Mouse (Mus musculus) stomach, postnatal 0 days (tissue): Measurements from ENCODE around the gene Sirt4. TPM values are rescaled to one million over a fixed set of nuclear protein-coding genes. Genes with fewer than 3 reads are reported as not detected.

Experiments used
- ATAC-seq: fragments of 200-750 bp; cut with Nextera tagmentation; 2 replicates; pipeline ENCODE4 v1.8.0; 2017; ENCODE audit not compliant: low FRiP score, low TSS enrichment
- DNase-seq: peaks from one replicate; pipeline ENCODE4 v3.0.0-alpha.2; 2016; ENCODE audit warnings: low spot score
- H3K27ac ChIP-seq: fragments of 300-500 bp; sonication (generic); replicated peaks from 2 replicates; pipeline ENCODE4 v1.5.1; 2014; ENCODE audit warnings: mild to moderate bottlenecking, control low read depth
- H3K27me3 ChIP-seq: fragments of 300-500 bp; sonication (generic); 2 replicates; pipeline ENCODE4 v1.6.1; 2014; ENCODE audit warnings: low read length; ENCODE audit not compliant: control insufficient read depth, insufficient read depth
- H3K36me3 ChIP-seq: fragments of 300-500 bp; sonication (generic); 2 replicates; pipeline ENCODE4 v1.6.1; 2014; ENCODE audit warnings: low read length, mixed read lengths; ENCODE audit not compliant: control insufficient read depth, insufficient read depth
- H3K4me1 ChIP-seq: fragments of 300-500 bp; sonication (generic); replicated peaks from 2 replicates; pipeline ENCODE4 v1.6.1; 2014; ENCODE audit warnings: antibody characterized with exemption; ENCODE audit not compliant: control insufficient read depth, insufficient read depth
- H3K4me2 ChIP-seq: fragments of 300-500 bp; sonication (generic); replicated peaks from 2 replicates; pipeline ENCODE4 v1.6.1; 2014; ENCODE audit warnings: low read depth, mild to moderate bottlenecking, control low read depth, moderate library complexity
- H3K4me3 ChIP-seq: fragments of 300-500 bp; sonication (generic); 2 replicates; pipeline ENCODE4 v1.5.1; 2014; ENCODE audit warnings: low read depth, low read length, control low read depth
- H3K9ac ChIP-seq: fragments of 300-500 bp; sonication (generic); 2 replicates; pipeline ENCODE4 v1.6.1; 2014; ENCODE audit warnings: mild to moderate bottlenecking, low read length, control low read depth, mixed read lengths
- H3K9me3 ChIP-seq: fragments of 300-500 bp; sonication (generic); 2 replicates; pipeline ENCODE4 v1.6.1; 2016; ENCODE audit warnings: low read length; ENCODE audit not compliant: control insufficient read depth
- CTCF ChIP-seq: IDR thresholded peaks from 2 replicates; pipeline ENCODE4 v1.5.1; 2016; ENCODE audit warnings: antibody characterized with exemption, low read depth, mild to moderate bottlenecking, moderate library complexity
- EP300 ChIP-seq: optimal IDR thresholded peaks from 2 replicates; pipeline ENCODE3; 2016; ENCODE audit warnings: antibody characterized with exemption
- WGBS: fragments of 180-500 bp; shearing (Covaris S2); extraction: QIAGEN DNeasy Blood & Tissue Kit; methylation state at CpG from one replicate; pipeline ENCODE4 v1.1.7; 2014; 5-methylcytosine and 5-hydroxymethylcytosine counted together
- polyA plus RNA-seq: library from polyadenylated mRNA; unstranded; fragments of >200 nt; fragmentation: Nextera tagmentation; extraction: Ambion mirVana; gene quantifications from 2 replicates; pipeline ENCODE4 v1.2.1, GENCODE M21; 2015

Gene Sirt4
- polyA plus RNA-seq, 1 experiment from 2014 or later, result 11.5 TPM

DNA sequence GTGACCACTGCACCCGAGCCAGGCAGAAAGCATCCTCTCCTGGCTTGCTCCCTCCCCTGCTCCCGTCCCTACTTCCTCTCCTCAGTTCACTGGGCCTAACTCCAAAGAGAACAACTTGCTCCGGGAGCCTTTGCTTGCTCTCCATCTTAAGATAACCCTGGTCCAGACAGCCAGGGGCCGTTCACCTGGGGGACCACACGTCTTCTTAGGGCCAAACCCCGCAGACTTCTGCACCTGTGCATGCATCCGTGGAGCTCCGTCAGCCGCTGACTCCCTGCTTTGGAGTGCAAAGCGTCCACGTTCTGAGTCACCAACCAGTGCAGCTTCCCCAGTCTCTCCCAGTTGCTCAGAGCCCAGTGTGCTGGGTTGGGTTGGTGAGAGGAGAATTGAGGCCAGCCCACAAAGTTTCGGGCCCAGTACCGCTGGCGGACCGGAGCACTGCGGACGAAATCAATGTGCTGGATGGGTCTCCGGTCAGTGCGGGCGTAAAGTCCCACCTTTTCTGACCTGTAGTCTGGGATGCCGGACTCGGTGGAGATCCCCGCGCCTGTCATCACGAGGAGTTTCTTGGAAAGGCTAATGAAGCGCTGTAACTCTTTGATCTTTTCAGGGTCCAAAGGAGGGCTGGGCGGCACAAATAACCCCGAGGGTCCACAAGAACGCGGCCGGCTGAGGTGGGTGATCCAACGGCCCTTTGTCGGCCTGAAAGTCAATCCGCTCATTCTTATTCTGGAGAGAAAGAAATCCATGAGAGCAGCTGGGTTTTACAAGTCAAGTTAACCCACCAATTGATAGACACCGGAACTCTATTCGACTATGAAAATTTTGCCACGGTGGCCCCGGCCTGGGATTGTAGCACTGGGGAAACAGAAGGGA lies 1.9 kb downstream of the Sirt4 start:
- 55% methylated on average over 38 of the region's 38 CpGs for WGBS
- DNase-seq (no peak), ATAC-seq (no peak)
- H3K9ac ChIP-seq, result no peak overlapping the region
- H3K36me3 ChIP-seq, result peaks cover 2% of the 10 kb centered on the region; the same call in 1 of the 2 replicates
- H3K4me1 ChIP-seq, result no peaks in the 10 kb centered on the region
- H3K27ac ChIP-seq, result no peak overlapping the region
- TF ChIP-seq EP300 (no peak), CTCF (no peak)
- no peak overlapping the region for H3K4me3 ChIP-seq
- no peaks in the 10 kb centered on the region for H3K27me3 ChIP-seq
- no peaks in the 10 kb centered on the region for H3K9me3 ChIP-seq
- H3K4me2 ChIP-seq, result no peak overlapping the region

DNA sequence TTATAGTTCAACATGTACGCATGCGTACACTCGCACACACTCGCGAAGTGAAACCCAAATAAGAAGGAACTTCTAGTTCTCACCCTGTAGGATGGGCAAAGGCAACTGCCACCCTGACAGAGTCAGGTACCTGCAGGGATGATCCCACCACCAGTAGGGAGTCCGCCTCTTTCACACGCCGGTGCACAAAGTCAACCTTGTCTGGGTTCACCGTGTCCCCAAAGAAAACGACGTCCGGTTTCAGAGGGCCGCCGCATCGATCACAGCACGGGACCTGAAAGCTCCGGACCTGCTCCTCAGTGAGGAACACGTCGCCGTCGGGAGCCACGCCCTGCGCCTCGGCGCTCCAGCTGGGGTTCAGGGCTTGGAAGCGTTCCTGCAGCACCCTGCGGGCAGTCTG lies 4.4 kb downstream of the Sirt4 start:
- DNase-seq (peak; percentile 64), ATAC-seq (no peak)
- TF ChIP-seq EP300, result no peak
- TF ChIP-seq CTCF, result no peak
- peak overlapping the region; percentile 36 for H3K4me2 ChIP-seq
- H3K27ac ChIP-seq, result no peak overlapping the region
- H3K9ac ChIP-seq, result peak overlapping the region; percentile 18; the same call in 1 of the 2 replicates
- no peaks in the 10 kb centered on the region for H3K9me3 ChIP-seq
- WGBS, result 33% methylated on average over 27 of the region's 27 CpGs
- 0 out of 2 replicates have a peak, but pooled peaks cover 2% of the 10 kb centered on the region for H3K4me1 ChIP-seq
- 0 out of 2 replicates have a peak overlapping the region, but pooled peaks have one; percentile 15 for H3K4me3 ChIP-seq
- H3K36me3 ChIP-seq, result peaks cover 2% of the 10 kb centered on the region; the same call in 1 of the 2 replicates
- no peaks in the 10 kb centered on the region for H3K27me3 ChIP-seq

DNA sequence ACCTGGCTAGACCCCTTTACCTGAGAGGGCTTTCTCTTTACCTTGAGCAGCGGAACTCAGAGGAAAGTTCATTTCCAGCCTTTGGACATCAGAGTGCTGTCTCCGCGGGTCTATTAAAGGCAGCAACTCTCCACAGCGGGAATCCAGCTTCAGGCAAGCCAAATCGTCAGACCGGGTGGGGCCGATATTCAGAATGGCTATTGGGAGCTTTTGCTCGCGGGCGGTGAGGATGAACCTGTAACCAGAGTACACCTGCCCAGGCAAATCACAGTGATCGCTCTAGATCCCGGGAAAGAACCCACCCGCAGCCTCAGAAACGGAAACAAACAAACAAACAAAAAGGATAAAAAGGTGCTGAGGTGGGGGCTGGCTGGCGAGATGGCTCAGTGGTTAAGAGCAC lies 5.0 kb downstream of the Sirt4 start:
- Histone ChIP-seq H3K4me3 (no peak overlapping the region), H3K4me1 (0 out of 2 replicates have a peak, but pooled peaks cover 2% of the 10 kb centered on the region), H3K36me3 (peaks cover 2% of the 10 kb centered on the region; the same call in 1 of the 2 replicates), H3K9me3 (no peaks in the 10 kb centered on the region), H3K27ac (no peak overlapping the region), H3K9ac (no peak overlapping the region), H3K27me3 (no peaks in the 10 kb centered on the region), H3K4me2 (no peak overlapping the region)
- ATAC-seq (no peak), DNase-seq (no peak)
- WGBS, result 60% methylated on average over 15 of the region's 15 CpGs
- TF ChIP-seq CTCF, result no peak
- no peak for TF ChIP-seq EP300

DNA sequence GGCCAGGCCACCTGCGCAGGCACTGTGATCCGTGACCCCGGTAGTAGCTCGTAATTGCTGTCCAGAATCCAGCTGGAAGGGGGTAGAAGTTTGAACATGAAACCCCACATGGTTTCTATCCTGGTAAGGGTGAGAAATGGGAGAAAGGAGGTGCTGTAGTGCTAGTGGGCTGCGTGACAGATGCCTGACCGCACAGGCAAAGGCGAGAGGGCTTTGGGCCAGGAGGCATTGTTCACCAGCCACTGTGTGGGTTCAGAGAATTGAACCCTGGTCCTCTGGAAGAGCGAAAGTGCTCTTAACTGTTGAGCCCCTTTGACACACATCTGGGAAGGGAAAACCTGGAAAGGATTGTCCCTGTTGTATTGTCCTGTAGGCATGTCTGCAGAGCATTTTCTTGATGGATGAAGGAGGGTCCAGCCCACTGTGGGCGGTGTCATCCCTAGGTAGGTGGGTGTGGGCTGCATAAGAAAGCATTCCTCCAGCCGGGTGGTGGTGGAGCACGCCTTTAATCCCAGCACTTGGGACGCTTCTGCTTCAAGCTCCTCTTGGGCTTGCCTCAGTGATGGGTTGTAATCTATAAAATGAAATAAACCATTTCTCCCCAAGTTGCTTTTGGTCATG lies 8.3 kb downstream of the Sirt4 start:
- Histone ChIP-seq H3K9me3 (no peaks in the 10 kb centered on the region), H3K4me1 (0 out of 2 replicates have a peak, but pooled peaks cover 2% of the 10 kb centered on the region), H3K27ac (no peak overlapping the region), H3K9ac (0 out of 2 replicates have a peak overlapping the region, but pooled peaks have one; percentile 27), H3K36me3 (no peaks in the 10 kb centered on the region), H3K27me3 (no peaks in the 10 kb centered on the region), H3K4me2 (peak overlapping the region; percentile 47), H3K4me3 (peak overlapping the region; percentile 31)
- TF ChIP-seq CTCF (no peak; the same call in 1 of the 2 replicates), EP300 (no peak)
- 40% methylated on average over 12 of the region's 12 CpGs for whole genome bisulfite sequencing
- DNase-seq (no peak), ATAC-seq (peak; percentile 26; the same call in 1 of the 2 replicates)

DNA sequence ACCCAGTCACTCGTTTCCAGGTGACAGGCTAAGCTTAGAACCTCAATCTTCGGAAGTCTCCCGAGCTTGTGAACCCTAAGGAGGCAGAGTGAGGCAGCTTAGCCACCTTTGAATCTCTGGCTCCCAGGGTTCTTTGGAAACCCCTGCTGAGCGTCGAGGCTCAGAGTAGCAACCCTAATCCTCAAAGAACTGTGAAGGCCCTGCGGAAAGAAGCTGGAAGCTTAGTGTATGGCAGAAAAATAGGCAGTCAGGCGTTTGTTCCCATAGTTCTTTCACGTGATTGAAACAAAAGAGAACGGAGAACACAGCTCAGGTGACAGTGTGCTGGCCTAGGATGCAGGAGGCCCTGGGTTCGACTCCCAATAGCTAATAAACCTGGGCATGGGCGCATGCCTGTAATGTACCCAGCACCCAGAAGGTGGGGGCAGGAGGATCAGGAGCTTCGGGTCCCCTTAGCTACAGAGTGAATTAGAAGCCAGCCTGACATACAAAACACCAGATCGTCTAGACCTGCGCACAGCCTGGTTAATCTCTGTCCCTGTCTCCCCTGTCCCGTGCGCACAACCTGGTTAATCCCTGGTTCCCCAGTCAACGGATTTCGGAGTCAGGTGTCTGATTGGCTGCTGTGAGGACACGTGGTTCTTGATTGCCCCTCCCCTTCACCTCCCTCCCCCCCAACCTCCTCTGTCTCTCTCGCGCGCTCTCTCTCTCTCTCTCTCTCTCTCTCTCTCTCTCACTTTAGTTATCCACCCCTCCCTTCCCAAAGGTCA lies 9.0 kb downstream of the Sirt4 start:
- TF ChIP-seq CTCF, result no peak
- no peak for TF ChIP-seq EP300
- H3K27me3 ChIP-seq, result no peaks in the 10 kb centered on the region
- peak overlapping the region; percentile 47 for H3K4me2 ChIP-seq
- peak overlapping the region; percentile 31 for H3K4me3 ChIP-seq
- WGBS, result 15% methylated on average over 22 of the region's 22 CpGs
- DNase-seq, result peak; percentile 59
- peak overlapping the region; percentile 27; the same call in 1 of the 2 replicates for H3K9ac ChIP-seq
- H3K27ac ChIP-seq, result no peak overlapping the region
- H3K4me1 ChIP-seq, result 0 out of 2 replicates have a peak, but pooled peaks cover 2% of the 10 kb centered on the region
- H3K36me3 ChIP-seq, result no peaks in the 10 kb centered on the region
- no peaks in the 10 kb centered on the region for H3K9me3 ChIP-seq
- peak; percentile 77 for ATAC-seq
